Mouse (Mus musculus): ENCODE results near the gene Qrich2. TPM values are rescaled to one million over a fixed set of nuclear protein-coding genes. Genes with fewer than 3 reads are reported as not detected.
A peak's percentile ranks its signal among the peaks of the same experiment; 100 is the strongest.

The Qrich2 gene
- 0.10 TPM in 1 of 2 replicates, not detected in the other for polyA plus RNA-seq (2015; fragmentation: Nextera tagmentation; extraction: Ambion mirVana)

GRCm38 (mm10) chr11:116466141-116466540 lies at the start of gene Qrich2:
Gene Qrich2, minus strand, starts transcription at chr11:116466241.
- Histone ChIP-seq H3K4me1 (replicated peaks) (peaks cover 11% of the 10 kb centered on the region), H3K27ac (no peak within 1 kb of the TSS), H3K4me2 (no peak within 1 kb of the TSS), H3K9me3 (replicated peaks) (no peaks in the 10 kb centered on the region), H3K9ac (no peak within 1 kb of the TSS), H3K4me3 (no peak within 1 kb of the TSS), H3K27me3 (peaks cover 8% of the 10 kb centered on the region; the same call in 1 of the 2 replicates), H3K36me3 (peaks cover 16% of the 10 kb centered on the region)
- WGBS: 52% methylated on average over 20 of the region's 20 CpGs
- ATAC-seq (replicated peaks; ENCODE audit: insufficient number of reproducible peaks, insufficient read depth, low FRiP score, low read depth): no peak

- Histone ChIP-seq H3K4me3 (no peak overlapping the region), H3K9ac (no peak overlapping the region), H3K9me3 (replicated peaks) (no peaks in the 10 kb centered on the region), H3K27me3 (peaks cover 5% of the 10 kb centered on the region; the same call in 1 of the 2 replicates), H3K4me2 (peak overlapping the region; percentile 25; the same call in 1 of the 2 replicates), H3K36me3 (no peaks in the 10 kb centered on the region), H3K27ac (no peak overlapping the region), H3K4me1 (replicated peaks) (peaks cover 8% of the 10 kb centered on the region; the same call in 1 of the 2 replicates)
- ATAC-seq (replicated peaks; ENCODE audit: insufficient number of reproducible peaks, insufficient read depth, low FRiP score, low read depth): no peak
- 27% methylated on average over 24 of the region's 24 CpGs for WGBS
Measured at GRCm38 (mm10) chr11:116515330-116516020, 49.4 kb upstream of the Qrich2 start.

DNA sequence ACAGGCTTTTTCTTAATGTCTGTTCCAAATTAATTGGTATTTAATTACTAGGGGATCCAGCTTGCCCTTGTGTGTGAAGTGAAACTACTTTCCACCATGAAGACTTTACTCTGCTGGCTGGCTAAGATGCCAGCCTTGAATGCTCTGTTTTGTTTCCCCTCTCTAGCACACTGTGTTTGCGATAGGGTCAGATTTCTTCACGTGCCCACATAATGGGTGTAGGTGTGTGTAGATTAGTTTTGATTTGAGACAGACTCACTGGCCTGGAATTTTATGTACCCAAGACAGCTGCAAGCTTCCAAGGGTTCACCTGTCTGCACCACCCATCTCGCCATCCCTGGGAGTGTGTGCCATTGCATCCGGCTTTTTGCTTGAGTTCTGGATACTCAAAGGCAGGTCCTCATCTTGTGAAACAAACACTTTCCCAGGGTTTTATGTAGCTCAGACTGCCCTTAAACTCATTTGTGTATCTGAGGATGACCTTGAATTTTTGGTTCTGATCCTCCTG lies 47.5 kb upstream of the Qrich2 start:
- 72% methylated on average over 4 of the region's 4 CpGs for WGBS

GRCm38 (mm10) chr11:116512987-116513386 lies 46.9 kb upstream of the Qrich2 start:
- no peak overlapping the region for H3K4me3 ChIP-seq
- no peak overlapping the region for H3K9ac ChIP-seq
- 82% methylated on average over 6 of the region's 6 CpGs for WGBS
- no peak overlapping the region for H3K4me2 ChIP-seq
- no peak for ATAC-seq (replicated peaks; ENCODE audit: insufficient number of reproducible peaks, insufficient read depth, low FRiP score, low read depth)
- peaks cover 5% of the 10 kb centered on the region; the same call in 1 of the 2 replicates for H3K4me1 ChIP-seq (replicated peaks)
- peaks cover 5% of the 10 kb centered on the region; the same call in 1 of the 2 replicates for H3K27me3 ChIP-seq
- H3K9me3 ChIP-seq (replicated peaks): no peaks in the 10 kb centered on the region
- H3K36me3 ChIP-seq: no peaks in the 10 kb centered on the region
- H3K27ac ChIP-seq: no peak overlapping the region

More for the DNA sequence above, 47.5 kb upstream of the Qrich2 start:
- H3K9me3 ChIP-seq (replicated peaks): no peaks in the 10 kb centered on the region
- no peak overlapping the region for H3K4me3 ChIP-seq
- no peaks in the 10 kb centered on the region for H3K36me3 ChIP-seq
- no peak overlapping the region for H3K4me2 ChIP-seq
- H3K27ac ChIP-seq: no peak overlapping the region
- H3K4me1 ChIP-seq (replicated peaks): peaks cover 8% of the 10 kb centered on the region; the same call in 1 of the 2 replicates
- ATAC-seq (replicated peaks; ENCODE audit: insufficient number of reproducible peaks, insufficient read depth, low FRiP score, low read depth): no peak
- no peak overlapping the region for H3K9ac ChIP-seq
- peaks cover 5% of the 10 kb centered on the region; the same call in 1 of the 2 replicates for H3K27me3 ChIP-seq

- Histone ChIP-seq H3K27ac (no peak overlapping the region), H3K27me3 (peaks cover 5% of the 10 kb centered on the region; the same call in 1 of the 2 replicates), H3K9ac (no peak overlapping the region), H3K4me1 (replicated peaks) (peaks cover 5% of the 10 kb centered on the region; the same call in 1 of the 2 replicates), H3K9me3 (replicated peaks) (no peaks in the 10 kb centered on the region), H3K4me3 (no peak overlapping the region), H3K36me3 (no peaks in the 10 kb centered on the region), H3K4me2 (no peak overlapping the region)
- no peak for ATAC-seq (replicated peaks; ENCODE audit: insufficient number of reproducible peaks, insufficient read depth, low FRiP score, low read depth)
- 90% methylated on average over 7 of the region's 7 CpGs for WGBS
Measured at GRCm38 (mm10) chr11:116512154-116512553, 46.1 kb upstream of the Qrich2 start.

DNA sequence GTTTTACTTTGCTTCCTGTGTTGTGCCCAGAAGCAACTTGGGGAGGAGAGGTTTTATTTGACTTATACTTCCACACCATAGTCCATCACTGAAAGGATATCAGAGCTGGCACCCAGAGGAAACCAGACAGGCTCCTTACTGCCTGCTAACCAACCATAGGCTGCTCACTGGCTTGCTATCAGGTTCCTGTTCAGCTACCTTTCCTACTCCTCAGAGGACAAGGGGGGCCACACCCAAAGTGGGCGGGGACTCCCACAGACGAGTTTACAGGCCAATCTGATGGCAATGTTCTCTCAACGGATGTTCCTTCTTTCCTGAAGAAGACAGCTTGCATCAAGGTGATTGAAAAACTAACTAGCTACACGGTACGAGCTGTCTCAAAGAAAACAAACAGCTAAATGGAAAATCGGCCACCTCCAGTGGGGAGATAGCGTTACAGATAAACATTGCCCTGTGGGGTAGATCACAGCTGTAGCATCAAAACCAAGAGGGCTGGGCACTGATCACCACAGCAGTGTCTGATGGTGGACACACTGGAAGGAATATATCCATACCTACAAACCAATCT lies 45.3 kb upstream of the Qrich2 start:
- Histone ChIP-seq H3K9ac (no peak overlapping the region), H3K9me3 (replicated peaks) (no peaks in the 10 kb centered on the region), H3K27me3 (peaks cover 5% of the 10 kb centered on the region; the same call in 1 of the 2 replicates), H3K27ac (no peak overlapping the region), H3K4me1 (replicated peaks) (peaks cover 5% of the 10 kb centered on the region; the same call in 1 of the 2 replicates), H3K4me2 (no peak overlapping the region), H3K36me3 (no peaks in the 10 kb centered on the region), H3K4me3 (no peak overlapping the region)
- ATAC-seq (replicated peaks; ENCODE audit: insufficient number of reproducible peaks, insufficient read depth, low FRiP score, low read depth): no peak
- 60% methylated on average over 7 of the region's 7 CpGs for WGBS

DNA sequence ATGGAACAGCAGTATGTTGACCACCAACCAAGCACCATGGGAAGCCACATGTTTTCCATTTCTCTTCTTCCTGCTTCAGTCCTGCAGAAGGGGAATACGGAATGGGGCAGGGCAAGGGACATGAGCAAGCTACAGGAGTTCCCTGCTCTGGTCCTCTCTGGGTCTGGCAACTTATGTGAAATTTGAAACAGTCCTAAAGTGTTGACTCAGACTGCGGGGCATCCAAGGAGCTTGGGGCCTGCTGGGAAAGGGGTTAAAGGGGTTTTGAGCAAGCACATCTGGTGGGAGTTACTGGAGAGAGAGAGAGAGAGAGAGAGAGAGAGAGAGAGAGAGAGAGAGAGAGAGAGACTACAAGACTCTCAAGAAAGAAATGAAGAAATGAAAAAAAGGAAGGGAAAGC lies 42.6 kb upstream of the Qrich2 start:
- 46% methylated on average over 2 of the region's 2 CpGs for WGBS

DNA sequence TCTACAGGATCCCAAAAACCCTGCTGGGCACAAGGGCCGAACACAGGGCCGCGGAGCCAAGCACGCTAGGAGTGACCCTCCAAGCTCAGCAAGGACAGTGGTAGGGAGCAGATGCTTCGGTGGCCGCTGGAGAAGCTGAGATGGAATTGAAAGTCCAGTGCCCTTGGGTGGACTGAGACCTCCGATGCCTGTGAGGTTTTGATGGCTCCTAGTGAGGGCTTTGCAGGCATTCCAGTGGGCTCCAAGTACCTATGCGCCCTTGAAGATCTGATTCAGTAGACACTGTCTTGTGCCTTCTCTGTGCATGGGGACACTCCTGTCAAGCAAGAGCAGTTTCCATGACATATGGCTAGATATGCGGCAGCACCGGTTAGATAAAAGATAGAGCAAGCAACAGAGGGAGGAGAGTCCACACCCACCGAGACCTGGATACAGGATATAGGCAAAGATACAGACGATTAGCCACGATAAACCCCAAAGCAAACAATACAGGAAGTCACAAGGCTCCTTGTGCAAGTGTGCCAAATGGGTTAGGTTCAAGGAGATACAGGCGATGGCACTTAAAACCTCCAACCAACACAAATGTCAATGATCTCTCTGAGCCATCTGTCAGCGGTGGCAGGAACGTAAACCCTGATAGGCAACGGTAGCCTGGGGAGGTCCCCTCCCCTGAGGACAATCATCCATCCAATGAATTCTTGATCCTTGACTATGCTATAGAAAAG lies 40.3 kb upstream of the Qrich2 start:
- no peaks in the 10 kb centered on the region for H3K4me1 ChIP-seq (replicated peaks)
- 72% methylated on average over 17 of the region's 17 CpGs for WGBS
- no peaks in the 10 kb centered on the region for H3K36me3 ChIP-seq
- no peak overlapping the region for H3K4me2 ChIP-seq
- H3K4me3 ChIP-seq: no peak overlapping the region
- no peaks in the 10 kb centered on the region for H3K27me3 ChIP-seq
- no peak for ATAC-seq (replicated peaks; ENCODE audit: insufficient number of reproducible peaks, insufficient read depth, low FRiP score, low read depth)
- no peak overlapping the region for H3K27ac ChIP-seq
- no peak overlapping the region for H3K9ac ChIP-seq
- H3K9me3 ChIP-seq (replicated peaks): no peaks in the 10 kb centered on the region

More for the DNA sequence above, 42.6 kb upstream of the Qrich2 start:
- Histone ChIP-seq H3K27ac (no peak overlapping the region), H3K4me1 (replicated peaks) (no peaks in the 10 kb centered on the region), H3K9me3 (replicated peaks) (no peaks in the 10 kb centered on the region), H3K9ac (no peak overlapping the region), H3K4me3 (no peak overlapping the region), H3K36me3 (no peaks in the 10 kb centered on the region), H3K27me3 (no peaks in the 10 kb centered on the region), H3K4me2 (no peak overlapping the region)
- ATAC-seq (replicated peaks; ENCODE audit: insufficient number of reproducible peaks, insufficient read depth, low FRiP score, low read depth): no peak

DNA sequence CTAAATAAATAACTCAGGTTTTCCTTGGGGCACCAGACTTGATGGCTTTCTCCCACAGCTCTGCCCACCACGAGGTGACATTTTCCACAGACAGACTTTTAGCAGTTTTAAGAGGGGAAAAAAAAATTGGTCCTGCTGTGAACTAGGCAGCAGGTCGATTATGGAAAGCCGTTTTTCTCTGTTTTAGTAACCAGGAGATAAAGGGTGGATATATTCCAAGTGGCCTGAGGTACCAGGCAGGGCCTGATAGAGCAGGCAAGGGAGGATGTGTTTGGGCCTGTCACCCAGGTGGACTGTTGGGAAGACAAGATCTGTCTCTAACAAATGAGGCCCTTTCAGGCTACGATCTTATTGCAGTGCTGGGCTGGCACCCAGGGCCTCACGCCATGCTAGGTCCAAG lies 39.5 kb upstream of the Qrich2 start:
- no peak overlapping the region for H3K9ac ChIP-seq
- H3K4me3 ChIP-seq: no peak overlapping the region
- 61% methylated on average over 5 of the region's 5 CpGs for WGBS
- H3K4me2 ChIP-seq: no peak overlapping the region
- ATAC-seq (replicated peaks; ENCODE audit: insufficient number of reproducible peaks, insufficient read depth, low FRiP score, low read depth): no peak
- H3K36me3 ChIP-seq: no peaks in the 10 kb centered on the region
- H3K27me3 ChIP-seq: no peaks in the 10 kb centered on the region
- H3K4me1 ChIP-seq (replicated peaks): no peaks in the 10 kb centered on the region
- no peaks in the 10 kb centered on the region for H3K9me3 ChIP-seq (replicated peaks)
- no peak overlapping the region for H3K27ac ChIP-seq

DNA sequence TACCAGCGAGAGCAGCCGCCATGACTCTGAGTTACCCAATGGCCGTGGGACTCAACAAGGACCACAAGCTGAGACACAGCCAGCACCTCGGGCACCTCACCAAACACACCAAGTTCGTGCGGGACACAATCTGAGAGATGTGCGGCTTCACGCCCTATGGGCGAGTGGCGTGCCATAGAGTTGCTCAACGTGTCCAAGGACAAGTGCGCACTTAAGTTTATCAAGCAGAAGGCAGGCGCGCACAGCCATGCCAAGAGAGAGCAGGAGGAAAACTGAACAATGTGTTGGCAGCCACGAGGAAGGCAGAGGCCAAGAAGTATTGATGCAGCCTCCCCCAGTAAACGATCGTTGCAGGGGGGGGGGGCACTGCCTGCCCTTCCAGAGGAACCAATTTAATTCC lies 38.5 kb upstream of the Qrich2 start:
- Histone ChIP-seq H3K4me2 (no peak overlapping the region), H3K27ac (no peak overlapping the region), H3K9ac (no peak overlapping the region), H3K27me3 (no peaks in the 10 kb centered on the region), H3K4me3 (no peak overlapping the region), H3K4me1 (replicated peaks) (no peaks in the 10 kb centered on the region), H3K9me3 (replicated peaks) (no peaks in the 10 kb centered on the region), H3K36me3 (no peaks in the 10 kb centered on the region)
- ATAC-seq (replicated peaks; ENCODE audit: insufficient number of reproducible peaks, insufficient read depth, low FRiP score, low read depth): no peak
- 75% methylated on average over 17 of the region's 17 CpGs for WGBS
